Mouse (Mus musculus): Measurements from ENCODE around the gene Oxt. TPM values are rescaled to one million over a fixed set of nuclear protein-coding genes. Genes with fewer than 3 reads are reported as not detected.
A peak's percentile ranks its signal among the peaks of the same experiment; 100 is the strongest.

Oxt gene
- polyA plus RNA-seq (2015; fragmentation: Nextera tagmentation; extraction: Ambion mirVana) = not detected in 2 replicates

- Histone ChIP-seq H3K4me2 (ENCODE audit: low read depth, low read length) (peak within 1 kb of the TSS; percentile 48), H3K4me3 (ENCODE audit: low read length) (peak within 1 kb of the TSS; percentile 34), H3K4me1 (replicated peaks; ENCODE audit: control insufficient read depth, insufficient read depth, low read length) (peaks cover 15% of the 10 kb centered on the region), H3K9ac (ENCODE audit: low read length) (peak within 1 kb of the TSS; percentile 12; the same call in 1 of the 2 replicates), H3K27ac (ENCODE audit: low read length) (no peak within 1 kb of the TSS), H3K36me3 (ENCODE audit: control insufficient read depth, insufficient read depth, low read length) (no peaks in the 10 kb centered on the region), H3K9me3 (ENCODE audit: control insufficient read depth, low read length) (no peaks in the 10 kb centered on the region), H3K27me3 (ENCODE audit: control insufficient read depth, insufficient read depth, low read depth, low read length) (peaks cover 60% of the 10 kb centered on the region)
- 53% methylated on average over 9 of the region's 9 CpGs for WGBS
- ATAC-seq (ENCODE audit: low read depth) = no peak
These were observed at the start of gene Oxt for GRCm38 (mm10) chr2:130575873-130576272. Gene Oxt (plus strand): TSS chr2:130576173.

DNA sequence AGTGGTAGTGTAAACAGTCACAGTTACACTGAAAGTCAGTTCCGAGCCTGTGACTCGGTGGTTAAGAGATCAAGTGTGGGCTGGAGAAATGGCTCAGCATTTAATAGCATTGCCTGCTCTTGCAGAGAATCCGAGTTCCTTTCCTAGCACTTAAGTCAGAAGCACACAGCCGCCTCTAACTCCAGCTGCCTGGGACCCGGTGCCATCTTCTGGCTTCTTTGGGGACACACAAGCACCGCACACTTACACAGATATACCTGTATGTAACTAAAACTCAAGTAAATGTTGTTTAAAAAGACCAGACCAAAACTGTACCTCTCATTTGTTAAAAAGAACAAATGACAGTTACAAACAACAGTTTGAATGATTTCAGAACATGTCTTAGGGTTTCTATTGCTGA, 47.5 kb upstream of the Oxt start:
- Histone ChIP-seq H3K27me3 (ENCODE audit: control insufficient read depth, insufficient read depth, low read depth, low read length) (no peaks in the 10 kb centered on the region), H3K27ac (ENCODE audit: low read length) (no peak overlapping the region), H3K9me3 (ENCODE audit: control insufficient read depth, low read length) (no peaks in the 10 kb centered on the region), H3K4me2 (ENCODE audit: low read depth, low read length) (no peak overlapping the region), H3K9ac (ENCODE audit: low read length) (no peak overlapping the region), H3K4me1 (replicated peaks; ENCODE audit: control insufficient read depth, insufficient read depth, low read length) (no peaks in the 10 kb centered on the region), H3K4me3 (ENCODE audit: low read length) (no peak overlapping the region), H3K36me3 (ENCODE audit: control insufficient read depth, insufficient read depth, low read length) (peaks cover 13% of the 10 kb centered on the region)
- 83% methylated on average over 6 of the region's 6 CpGs for WGBS
- ATAC-seq (ENCODE audit: low read depth) = no peak

GRCm38 (mm10) chr2:130529290-130529689, 46.7 kb upstream of the Oxt start:
- H3K9me3 ChIP-seq (ENCODE audit: control insufficient read depth, low read length) = no peaks in the 10 kb centered on the region
- peaks cover 16% of the 10 kb centered on the region for H3K36me3 ChIP-seq (ENCODE audit: control insufficient read depth, insufficient read depth, low read length)
- no peak overlapping the region for H3K27ac ChIP-seq (ENCODE audit: low read length)
- no peak overlapping the region for H3K9ac ChIP-seq (ENCODE audit: low read length)
- no peak overlapping the region for H3K4me2 ChIP-seq (ENCODE audit: low read depth, low read length)
- no peaks in the 10 kb centered on the region for H3K27me3 ChIP-seq (ENCODE audit: control insufficient read depth, insufficient read depth, low read depth, low read length)
- no peaks in the 10 kb centered on the region for H3K4me1 ChIP-seq (replicated peaks; ENCODE audit: control insufficient read depth, insufficient read depth, low read length)
- no peak for ATAC-seq (ENCODE audit: low read depth)
- 87% methylated on average over 2 of the region's 2 CpGs for WGBS
- H3K4me3 ChIP-seq (ENCODE audit: low read length) = no peak overlapping the region

DNA sequence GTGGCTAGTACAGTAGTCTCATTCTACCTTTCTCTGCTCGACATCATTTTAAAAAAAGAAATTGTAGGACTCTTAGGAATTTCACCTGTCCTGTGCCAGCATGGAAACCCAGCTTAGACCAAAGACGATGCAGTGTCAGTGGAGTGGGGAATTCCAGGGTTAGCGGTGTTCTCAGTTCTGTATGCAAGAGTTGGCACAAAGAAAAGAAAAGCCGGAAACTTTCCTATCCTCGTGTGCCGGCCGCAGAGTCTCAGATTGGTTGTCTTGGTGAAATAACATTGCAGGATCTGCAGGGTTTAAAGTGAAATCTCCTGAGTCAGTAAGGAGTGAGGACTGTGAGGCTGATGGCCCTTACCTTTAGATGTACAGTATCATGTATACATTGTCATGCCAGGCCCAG, 46.0 kb upstream of the Oxt start:
- Histone ChIP-seq H3K9ac (ENCODE audit: low read length) (no peak overlapping the region), H3K27ac (ENCODE audit: low read length) (no peak overlapping the region), H3K9me3 (ENCODE audit: control insufficient read depth, low read length) (no peaks in the 10 kb centered on the region), H3K4me3 (ENCODE audit: low read length) (no peak overlapping the region), H3K4me2 (ENCODE audit: low read depth, low read length) (no peak overlapping the region), H3K4me1 (replicated peaks; ENCODE audit: control insufficient read depth, insufficient read depth, low read length) (no peaks in the 10 kb centered on the region), H3K27me3 (ENCODE audit: control insufficient read depth, insufficient read depth, low read depth, low read length) (no peaks in the 10 kb centered on the region), H3K36me3 (ENCODE audit: control insufficient read depth, insufficient read depth, low read length) (peaks cover 16% of the 10 kb centered on the region)
- no peak for ATAC-seq (ENCODE audit: low read depth)
- 89% methylated on average over 7 of the region's 7 CpGs for WGBS

- no peaks in the 10 kb centered on the region for H3K9me3 ChIP-seq (ENCODE audit: control insufficient read depth, low read length)
- no peak overlapping the region for H3K4me2 ChIP-seq (ENCODE audit: low read depth, low read length)
- H3K27ac ChIP-seq (ENCODE audit: low read length) = no peak overlapping the region
- no peak for ATAC-seq (ENCODE audit: low read depth)
- 55% methylated on average over 2 of the region's 2 CpGs for WGBS
- no peaks in the 10 kb centered on the region for H3K27me3 ChIP-seq (ENCODE audit: control insufficient read depth, insufficient read depth, low read depth, low read length)
- no peak overlapping the region for H3K4me3 ChIP-seq (ENCODE audit: low read length)
- no peak overlapping the region for H3K9ac ChIP-seq (ENCODE audit: low read length)
- H3K36me3 ChIP-seq (ENCODE audit: control insufficient read depth, insufficient read depth, low read length) = peaks cover 16% of the 10 kb centered on the region
- peaks cover under 1% of the 10 kb centered on the region; the same call in 1 of the 2 replicates for H3K4me1 ChIP-seq (replicated peaks; ENCODE audit: control insufficient read depth, insufficient read depth, low read length)
These were observed 43.8 kb upstream of the Oxt start for GRCm38 (mm10) chr2:130532201-130532600.

GRCm38 (mm10) chr2:130535017-130535416, 41.0 kb upstream of the Oxt start:
- no peaks in the 10 kb centered on the region for H3K27me3 ChIP-seq (ENCODE audit: control insufficient read depth, insufficient read depth, low read depth, low read length)
- no peak overlapping the region for H3K4me2 ChIP-seq (ENCODE audit: low read depth, low read length)
- 77% methylated on average over 6 of the region's 6 CpGs for WGBS
- no peak overlapping the region for H3K4me3 ChIP-seq (ENCODE audit: low read length)
- no peaks in the 10 kb centered on the region for H3K9me3 ChIP-seq (ENCODE audit: control insufficient read depth, low read length)
- no peak overlapping the region for H3K27ac ChIP-seq (ENCODE audit: low read length)
- peaks cover 13% of the 10 kb centered on the region for H3K36me3 ChIP-seq (ENCODE audit: control insufficient read depth, insufficient read depth, low read length)
- H3K4me1 ChIP-seq (replicated peaks; ENCODE audit: control insufficient read depth, insufficient read depth, low read length) = peaks cover 4% of the 10 kb centered on the region; the same call in 1 of the 2 replicates
- no peak overlapping the region for H3K9ac ChIP-seq (ENCODE audit: low read length)
- ATAC-seq (ENCODE audit: low read depth) = no peak

DNA sequence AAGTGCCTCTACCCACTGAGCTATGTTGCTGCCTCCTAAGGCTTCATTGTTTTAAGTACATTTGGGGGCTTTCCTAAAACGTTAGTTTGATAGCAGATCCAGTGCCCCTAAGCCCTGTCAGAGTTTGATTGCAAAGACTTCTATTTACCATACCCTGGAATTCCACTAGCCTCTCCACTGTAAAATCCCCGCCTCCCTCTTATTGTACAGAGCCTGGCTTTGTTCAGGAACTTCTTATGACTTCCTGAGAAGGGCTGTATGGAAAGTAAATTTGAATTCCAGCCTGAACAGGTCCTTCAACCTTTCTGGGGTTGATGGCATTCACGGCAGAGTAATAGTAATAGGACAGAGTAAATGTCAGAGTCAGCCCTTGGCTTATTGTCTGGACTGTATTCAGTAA, 39.1 kb upstream of the Oxt start:
- peak; percentile 88 for ATAC-seq (ENCODE audit: low read depth)
- Histone ChIP-seq H3K4me3 (ENCODE audit: low read length) (no peak overlapping the region), H3K27ac (ENCODE audit: low read length) (peak overlapping the region; percentile 76), H3K9ac (ENCODE audit: low read length) (no peak overlapping the region), H3K4me1 (replicated peaks; ENCODE audit: control insufficient read depth, insufficient read depth, low read length) (peaks cover 7% of the 10 kb centered on the region; the same call in 1 of the 2 replicates), H3K36me3 (ENCODE audit: control insufficient read depth, insufficient read depth, low read length) (peaks cover 16% of the 10 kb centered on the region), H3K4me2 (ENCODE audit: low read depth, low read length) (peak overlapping the region; percentile 22; the same call in 1 of the 2 replicates), H3K27me3 (ENCODE audit: control insufficient read depth, insufficient read depth, low read depth, low read length) (no peaks in the 10 kb centered on the region), H3K9me3 (ENCODE audit: control insufficient read depth, low read length) (no peaks in the 10 kb centered on the region)
- WGBS = 44% methylated on average over 3 of the region's 3 CpGs

DNA sequence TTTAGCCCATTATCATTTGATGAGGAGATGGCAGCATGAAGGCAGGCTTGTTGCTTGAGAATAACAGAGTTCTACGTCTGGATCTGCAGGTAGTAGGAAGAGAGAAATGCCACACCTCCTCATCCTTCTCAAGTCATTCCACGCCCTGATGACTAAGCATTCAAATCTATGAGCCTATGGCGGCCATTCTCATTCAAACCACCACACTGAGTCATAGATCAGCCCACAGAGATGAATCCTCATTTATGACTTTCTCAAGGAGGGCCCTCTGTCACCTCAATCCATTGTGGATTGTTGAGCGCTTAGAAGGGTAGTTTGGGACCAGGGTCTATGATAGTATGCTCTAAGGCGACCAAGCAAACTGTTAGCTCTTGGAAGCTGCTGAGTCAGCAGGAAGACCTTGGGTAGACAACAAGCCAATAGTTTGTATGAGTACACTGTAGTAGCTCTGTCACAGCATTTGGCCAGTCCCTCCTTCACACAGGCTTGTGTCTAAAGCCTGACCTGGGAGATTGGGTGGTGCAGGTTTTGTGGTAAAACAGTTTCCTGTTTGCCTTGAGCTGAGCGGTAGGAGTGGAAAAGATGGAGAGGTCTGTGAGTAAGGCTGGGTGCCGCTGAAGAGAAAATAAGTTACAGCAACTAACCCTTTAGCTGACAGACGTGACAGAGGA, 37.0 kb upstream of the Oxt start:
- H3K9me3 ChIP-seq (ENCODE audit: control insufficient read depth, low read length) = no peaks in the 10 kb centered on the region
- no peaks in the 10 kb centered on the region for H3K27me3 ChIP-seq (ENCODE audit: control insufficient read depth, insufficient read depth, low read depth, low read length)
- H3K4me2 ChIP-seq (ENCODE audit: low read depth, low read length) = no peak overlapping the region
- no peak for ATAC-seq (ENCODE audit: low read depth)
- no peak overlapping the region for H3K27ac ChIP-seq (ENCODE audit: low read length)
- WGBS = 78% methylated on average over 8 of the region's 8 CpGs
- H3K9ac ChIP-seq (ENCODE audit: low read length) = no peak overlapping the region
- H3K36me3 ChIP-seq (ENCODE audit: control insufficient read depth, insufficient read depth, low read length) = peaks cover 15% of the 10 kb centered on the region
- peaks cover 7% of the 10 kb centered on the region; the same call in 1 of the 2 replicates for H3K4me1 ChIP-seq (replicated peaks; ENCODE audit: control insufficient read depth, insufficient read depth, low read length)
- H3K4me3 ChIP-seq (ENCODE audit: low read length) = no peak overlapping the region

GRCm38 (mm10) chr2:130540266-130540665, 35.7 kb upstream of the Oxt start:
- Histone ChIP-seq H3K9ac (ENCODE audit: low read length) (no peak overlapping the region), H3K27me3 (ENCODE audit: control insufficient read depth, insufficient read depth, low read depth, low read length) (no peaks in the 10 kb centered on the region), H3K27ac (ENCODE audit: low read length) (no peak overlapping the region), H3K4me1 (replicated peaks; ENCODE audit: control insufficient read depth, insufficient read depth, low read length) (peaks cover 7% of the 10 kb centered on the region; the same call in 1 of the 2 replicates), H3K4me3 (ENCODE audit: low read length) (no peak overlapping the region), H3K9me3 (ENCODE audit: control insufficient read depth, low read length) (no peaks in the 10 kb centered on the region), H3K4me2 (ENCODE audit: low read depth, low read length) (no peak overlapping the region), H3K36me3 (ENCODE audit: control insufficient read depth, insufficient read depth, low read length) (peaks cover 23% of the 10 kb centered on the region)
- no peak for ATAC-seq (ENCODE audit: low read depth)
- WGBS = 56% methylated on average over 9 of the region's 9 CpGs

Measured in lung, embryonic 16.5 days (tissue).